Mouse (Mus musculus) myocyte (in vitro differentiated cells): ENCODE results near the gene Adamtsl3.

Source experiments
- CEBPB ChIP-seq: IDR thresholded peaks from 2 replicates; pipeline ENCODE4 v1.6.1; 2011; ENCODE audit warnings: mild to moderate bottlenecking, moderate library complexity; ENCODE audit not compliant: poor library complexity, insufficient read depth, severe bottlenecking
- E2F4 ChIP-seq: IDR thresholded peaks from one replicate; pipeline ENCODE4 v1.6.1; 2011; ENCODE audit warnings: mild to moderate bottlenecking, control low read depth, moderate library complexity; ENCODE audit not compliant: insufficient read depth
- MAX ChIP-seq: IDR thresholded peaks from one replicate; pipeline ENCODE4 v1.6.1; 2011; ENCODE audit warnings: low read depth, mild to moderate bottlenecking, control low read depth
- MYOD1 ChIP-seq, 3 experiments: IDR thresholded peaks; one replicate each; pipeline ENCODE4 v1.6.1; 2011; ENCODE audit warnings: control low read depth in 2 of 3, low read depth in 2 of 3, mild to moderate bottlenecking in 2 of 3, moderate library complexity in 1 of 3; ENCODE audit not compliant: insufficient read length in 2 of 3, control insufficient read depth in 1 of 3
- MYOG ChIP-seq, 3 experiments: IDR thresholded peaks; one replicate each; pipeline ENCODE4 v1.6.1; 2011; ENCODE audit warnings: control low read depth in 2 of 3, low read depth in 2 of 3, mild to moderate bottlenecking in 2 of 3; ENCODE audit not compliant: insufficient read length in 2 of 3, control insufficient read depth in 1 of 3, insufficient read depth in 1 of 3
- POLR2A ChIP-seq: IDR thresholded peaks from one replicate; pipeline ENCODE4 v1.6.1; 2011; ENCODE audit warnings: low read depth, mild to moderate bottlenecking, control low read depth, moderate library complexity; ENCODE audit not compliant: insufficient read length
- POLR2AphosphoS2 ChIP-seq: IDR thresholded peaks from one replicate; pipeline ENCODE4 v1.6.1; 2011; ENCODE audit warnings: low read depth, control low read depth; ENCODE audit not compliant: insufficient read length
- REST ChIP-seq: IDR thresholded peaks from one replicate; pipeline ENCODE4 v1.6.1; 2011; ENCODE audit warnings: mild to moderate bottlenecking, control low read depth, moderate library complexity; ENCODE audit not compliant: insufficient read depth, insufficient read length
- SRF ChIP-seq: IDR thresholded peaks from one replicate; pipeline ENCODE4 v1.6.1; 2011; ENCODE audit warnings: low read depth; ENCODE audit not compliant: control insufficient read depth, insufficient read length
- TCF12 ChIP-seq: IDR thresholded peaks from one replicate; pipeline ENCODE4 v1.6.1; 2011; ENCODE audit warnings: mild to moderate bottlenecking, control low read depth; ENCODE audit not compliant: poor library complexity, insufficient read depth, severe bottlenecking
- TCF3 ChIP-seq: IDR thresholded peaks from one replicate; pipeline ENCODE4 v1.6.1; 2011; ENCODE audit warnings: low read depth, control low read depth; ENCODE audit not compliant: insufficient read length
- USF1 ChIP-seq: IDR thresholded peaks from one replicate; pipeline ENCODE4 v1.6.1; 2011; ENCODE audit warnings: low read depth, mild to moderate bottlenecking, control low read depth, moderate library complexity

DNA sequence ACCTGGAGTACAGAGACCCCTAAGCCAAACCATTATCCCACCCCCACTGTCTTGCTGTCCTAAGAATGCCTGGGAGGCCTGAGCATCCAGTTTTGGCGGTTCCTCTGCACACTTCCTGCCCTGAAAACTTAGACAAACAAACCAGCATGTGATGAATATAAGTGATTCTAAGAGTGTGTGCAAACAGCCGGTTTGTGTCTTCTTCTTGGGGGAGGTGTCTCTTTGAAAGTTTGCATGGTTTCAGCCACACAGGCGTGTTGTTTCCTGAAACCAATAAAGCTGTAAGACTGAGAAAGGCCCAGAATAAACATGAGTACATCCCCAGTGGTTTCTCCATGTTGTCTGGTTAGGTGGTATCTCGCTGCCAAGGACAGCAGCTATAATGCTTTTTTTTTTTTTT is 30.6 kb downstream of the Adamtsl3 start:
- no peak for TF ChIP-seq POLR2A
- TF ChIP-seq POLR2AphosphoS2 = no peak
- no peak for TF ChIP-seq MYOD1 (IDR thresholded peaks at IDR 0.05; ENCODE audit: control insufficient read depth in 1 of 3, insufficient read length in 2 of 3, low read depth in 2 of 3)
- no peak for TF ChIP-seq E2F4
- TF ChIP-seq USF1 = no peak
- no peak for TF ChIP-seq MYOG (IDR thresholded peaks at IDR 0.05; ENCODE audit: control insufficient read depth in 1 of 3, insufficient read depth in 1 of 3, insufficient read length in 2 of 3, low read depth in 2 of 3)
- no peak for TF ChIP-seq MAX
- no peak for TF ChIP-seq TCF12
- no peak for TF ChIP-seq CEBPB
- TF ChIP-seq REST = no peak
- no peak for TF ChIP-seq SRF
- no peak for TF ChIP-seq TCF3
